Mouse (Mus musculus) gastrocnemius, adult 8-10 months (tissue): ENCODE measurements around the gene Erv3. TPM values are rescaled to one million over a fixed set of nuclear protein-coding genes. Genes with fewer than 3 reads are reported as not detected.

Source experiments
- DNase-seq, 2 experiments: peaks; one replicate each; pipeline ENCODE4 v3.0.0; 2022; ENCODE audit warnings: low spot score in 2 of 2
- total RNA-seq, 4 experiments: library from RNA; stranded (reverse); gene quantifications; 2 replicates each; pipeline ENCODE4 v1.2.4; 2022

The Erv3 gene
- not detected for total RNA-seq

DNA sequence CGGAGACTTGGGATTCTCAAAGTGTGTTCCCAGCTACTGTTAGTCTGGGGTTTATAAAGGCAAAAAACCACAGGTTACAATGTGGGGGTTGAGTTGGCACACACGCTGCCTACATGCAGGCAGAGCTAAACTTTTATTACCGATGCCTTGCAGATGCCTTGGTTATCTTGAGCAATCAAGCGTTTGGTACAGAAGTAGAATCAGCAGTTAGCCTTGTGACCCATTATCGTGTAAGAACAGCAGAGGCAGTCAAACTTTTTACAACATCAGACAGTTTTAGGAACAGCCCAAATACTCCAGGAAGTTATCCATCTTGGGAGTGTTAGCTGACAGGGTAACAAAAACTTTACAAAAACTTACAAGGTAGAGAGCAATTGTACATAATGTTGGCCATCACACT is at the start of gene Erv3:
Erv3 (minus strand) TSS at position 27 of the 400 bp plus-strand sequence.
- DNase-seq, result no peak

GRCm38 (mm10) chr2:131908906-131909305 is 49.4 kb upstream of the Erv3 start:
- no peak for DNase-seq

DNA sequence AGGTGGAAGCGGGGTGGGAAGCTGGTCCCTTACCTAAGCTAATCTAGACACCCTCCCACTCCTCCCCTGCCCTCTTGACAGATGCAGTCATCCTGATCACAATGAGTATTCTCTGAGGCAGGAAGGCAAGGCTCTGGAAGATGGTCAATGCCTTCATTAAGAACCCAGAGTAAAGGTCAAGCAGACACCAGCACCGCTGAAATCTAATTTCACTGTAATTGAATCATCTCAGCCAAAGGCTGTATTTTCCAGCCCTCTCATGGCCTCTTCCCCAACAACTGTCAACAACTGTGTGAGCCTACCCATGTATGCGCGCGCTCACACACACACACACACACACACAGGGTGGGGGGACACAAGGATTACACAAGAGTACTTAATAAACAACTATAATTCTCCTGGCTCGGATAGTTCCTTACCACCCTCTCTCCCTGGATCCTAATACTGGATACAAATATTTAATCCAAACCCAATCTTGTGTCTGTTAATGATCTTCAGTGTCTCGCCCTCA is 48.9 kb upstream of the Erv3 start:
- peak in 1 of 2 experiments; percentile 8 for DNase-seq

GRCm38 (mm10) chr2:131907311-131907710 is 47.8 kb upstream of the Erv3 start:
- DNase-seq, result no peak

- peak in 1 of 2 experiments; percentile 45 for DNase-seq
Observed at GRCm38 (mm10) chr2:131906846-131907245, 47.3 kb upstream of the Erv3 start.

- DNase-seq, result no peak
Observed at GRCm38 (mm10) chr2:131906266-131906665, 46.7 kb upstream of the Erv3 start.

DNA sequence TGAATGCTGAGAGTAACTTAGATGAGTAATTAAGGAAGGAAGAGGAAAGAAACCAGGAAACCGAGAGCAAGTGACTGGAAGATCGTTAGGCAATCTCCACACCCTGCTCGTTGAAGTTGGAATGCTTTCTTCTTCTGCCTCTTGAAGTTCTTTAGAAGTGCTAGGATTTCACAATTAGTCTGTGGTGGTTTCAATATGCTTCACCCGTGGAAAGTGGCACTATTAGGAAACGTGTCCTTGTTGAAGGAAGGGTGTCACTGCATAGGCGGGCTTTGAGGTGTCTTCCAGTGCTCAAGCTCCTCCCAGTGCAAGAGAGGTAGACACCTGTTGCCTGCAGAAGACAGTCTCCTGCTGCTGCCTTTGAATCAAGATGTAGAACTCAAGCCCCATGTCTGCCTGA is 46.2 kb upstream of the Erv3 start:
- no peak for DNase-seq

DNA sequence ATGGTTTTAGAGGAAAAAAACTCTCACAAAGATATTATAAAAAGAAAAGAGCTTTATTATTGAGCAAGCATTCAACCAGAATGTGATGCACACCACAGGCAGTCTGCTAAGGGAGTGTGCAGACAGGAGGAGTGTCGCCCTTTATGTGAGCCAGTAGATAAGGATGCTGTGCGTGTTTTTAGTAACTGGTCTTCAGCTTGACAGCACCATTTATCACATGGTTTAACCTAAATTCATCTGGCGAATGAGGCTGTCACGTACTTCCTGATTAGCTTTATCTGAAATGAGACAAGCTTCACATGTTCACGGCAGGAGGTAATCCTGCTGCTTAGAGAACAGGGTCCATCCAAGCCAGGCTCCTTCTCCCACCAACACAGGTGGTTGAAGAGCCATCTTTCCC is 45.5 kb upstream of the Erv3 start:
- DNase-seq, result no peak

GRCm38 (mm10) chr2:131902867-131903266 is 43.3 kb upstream of the Erv3 start:
- DNase-seq, result peak; percentile 59 to 66

- DNase-seq, result no peak
Observed at GRCm38 (mm10) chr2:131902423-131902822, 42.9 kb upstream of the Erv3 start.

DNA sequence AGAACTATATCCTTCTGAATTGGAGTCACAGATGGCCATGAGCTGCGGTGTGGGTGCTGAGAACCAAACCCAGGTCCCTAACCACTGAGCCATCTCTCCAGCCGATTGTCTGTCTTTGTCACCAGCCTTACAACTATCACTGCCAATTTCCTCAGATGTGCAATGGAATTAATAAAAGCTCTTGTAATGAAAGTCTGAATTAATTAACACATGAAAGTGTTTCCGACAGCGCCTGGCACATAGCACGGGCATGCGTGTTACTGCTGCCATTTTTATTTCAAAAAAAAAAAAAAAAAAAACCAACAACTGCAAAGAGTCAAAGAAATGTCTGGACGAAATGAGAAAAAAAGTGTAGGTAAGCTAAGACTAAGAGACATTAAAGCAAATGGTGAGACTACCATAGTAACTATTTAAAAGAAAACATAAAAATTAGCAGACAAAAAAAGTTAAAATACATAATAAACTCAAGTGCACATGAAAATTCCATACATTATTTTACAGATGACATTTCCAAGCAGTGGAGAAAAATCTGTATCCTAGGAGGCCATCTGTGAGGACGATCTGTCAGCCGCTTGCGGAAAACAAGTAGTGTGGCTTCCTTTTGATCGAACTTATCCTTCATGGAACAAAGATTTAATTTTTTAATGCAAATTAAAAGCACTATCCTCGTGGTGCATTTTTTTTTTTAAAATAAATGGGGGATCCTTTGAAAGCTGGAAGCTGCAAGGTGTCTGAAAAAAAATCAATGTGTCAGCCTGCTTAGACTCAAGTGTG is 38.0 kb upstream of the Erv3 start:
- DNase-seq, result no peak

DNA sequence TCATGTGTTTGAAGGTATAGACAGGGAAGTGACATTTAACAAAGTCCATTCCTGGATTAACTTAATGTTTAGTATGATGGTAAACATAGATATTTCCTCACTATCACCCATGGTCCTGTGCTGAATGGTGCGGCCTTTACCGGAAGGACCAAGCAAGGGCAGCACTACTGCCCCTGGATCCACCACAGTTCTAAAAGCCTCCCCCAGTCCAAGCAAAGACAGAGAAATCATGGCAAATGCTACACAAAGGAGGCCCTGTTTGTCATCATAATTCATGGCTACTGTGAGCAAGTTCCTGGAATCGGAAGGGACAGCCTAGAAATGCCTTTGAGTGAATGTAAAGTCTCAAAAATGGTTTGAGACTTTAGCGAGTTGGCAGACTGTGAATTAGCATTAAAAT is 36.5 kb upstream of the Erv3 start:
- DNase-seq, result no peak

DNA sequence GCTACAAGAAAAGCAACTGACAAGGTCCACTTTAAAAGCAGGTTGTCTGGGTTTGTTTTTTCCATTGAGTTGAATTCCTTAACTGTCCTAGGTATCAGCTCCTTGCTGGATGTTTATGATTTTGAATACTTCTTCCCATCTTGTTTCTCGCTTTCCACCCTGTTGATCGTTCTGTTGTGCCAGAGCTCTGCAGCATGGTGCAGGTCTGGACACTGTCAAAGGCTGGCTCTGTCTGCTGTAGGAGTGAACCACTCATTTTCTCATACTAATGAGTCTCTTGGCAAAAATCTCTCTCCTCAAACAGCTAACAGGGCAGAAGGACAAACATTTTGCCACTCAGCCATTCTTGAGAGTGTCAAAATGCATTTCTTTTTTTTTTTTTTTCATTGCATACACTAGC is 35.6 kb upstream of the Erv3 start:
- DNase-seq, result no peak

DNA sequence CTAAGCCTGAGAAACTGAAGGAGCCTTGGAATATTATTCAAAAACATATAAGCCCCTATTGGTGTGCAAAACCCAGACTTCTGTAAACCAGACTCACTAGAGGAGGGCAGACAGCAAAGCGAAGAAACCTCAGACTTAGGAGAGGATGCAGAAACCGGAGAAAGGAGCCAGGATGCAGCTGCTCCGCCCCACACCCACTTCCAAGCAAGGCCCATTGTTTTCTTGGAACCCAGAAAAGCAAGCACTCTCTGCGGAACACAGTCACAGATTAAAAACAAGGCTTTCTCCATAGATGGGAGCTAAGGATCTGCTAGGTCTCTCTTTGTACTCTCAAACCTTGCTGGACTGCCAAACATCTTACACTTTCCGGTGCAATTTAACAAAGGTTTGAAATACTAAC is 33.0 kb upstream of the Erv3 start:
- no peak for DNase-seq

- DNase-seq, result no peak
Observed at GRCm38 (mm10) chr2:131888233-131888632, 28.7 kb upstream of the Erv3 start.

- DNase-seq, result no peak
Observed at GRCm38 (mm10) chr2:131886503-131887160, 27.1 kb upstream of the Erv3 start.

DNA sequence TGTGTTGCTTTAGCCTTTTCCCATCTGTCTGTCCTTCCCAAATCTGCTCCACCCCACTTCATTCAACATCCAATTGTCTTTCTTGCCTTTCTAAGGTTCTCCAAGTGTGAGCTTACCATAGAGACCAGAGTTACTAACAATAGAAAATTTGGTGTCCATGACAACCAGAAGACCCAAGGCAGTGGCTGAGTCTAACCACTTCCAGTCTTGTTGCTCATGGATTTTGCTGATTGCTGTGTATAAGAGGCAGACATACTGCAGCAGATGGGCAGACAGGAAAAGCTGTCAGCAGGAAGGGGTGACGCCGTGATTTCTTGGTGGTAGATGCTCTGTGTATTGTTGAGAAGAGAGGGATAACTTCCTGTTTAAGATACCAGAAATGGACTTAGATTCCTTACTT is 23.6 kb upstream of the Erv3 start:
- DNase-seq, result no peak

DNA sequence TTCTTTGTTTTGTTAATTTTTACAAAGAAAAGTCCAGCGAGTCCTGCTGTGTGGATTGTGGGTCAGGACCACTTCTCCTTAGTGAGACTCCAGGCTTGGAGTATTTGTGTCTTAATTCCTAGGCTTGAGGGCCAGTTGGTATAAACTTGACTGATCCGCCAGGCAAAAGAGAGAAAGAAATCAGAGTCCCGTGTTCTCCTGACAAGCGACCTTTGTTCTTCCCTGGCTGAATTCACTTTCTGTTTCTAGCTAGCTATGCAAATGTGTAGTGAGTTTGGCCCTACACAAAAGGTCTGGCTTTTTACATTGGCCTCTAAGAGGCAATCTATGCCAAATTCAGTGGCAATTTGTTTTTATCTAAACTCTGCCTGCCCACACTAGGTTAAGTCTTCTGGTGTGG is 22.2 kb upstream of the Erv3 start:
- no peak for DNase-seq

DNA sequence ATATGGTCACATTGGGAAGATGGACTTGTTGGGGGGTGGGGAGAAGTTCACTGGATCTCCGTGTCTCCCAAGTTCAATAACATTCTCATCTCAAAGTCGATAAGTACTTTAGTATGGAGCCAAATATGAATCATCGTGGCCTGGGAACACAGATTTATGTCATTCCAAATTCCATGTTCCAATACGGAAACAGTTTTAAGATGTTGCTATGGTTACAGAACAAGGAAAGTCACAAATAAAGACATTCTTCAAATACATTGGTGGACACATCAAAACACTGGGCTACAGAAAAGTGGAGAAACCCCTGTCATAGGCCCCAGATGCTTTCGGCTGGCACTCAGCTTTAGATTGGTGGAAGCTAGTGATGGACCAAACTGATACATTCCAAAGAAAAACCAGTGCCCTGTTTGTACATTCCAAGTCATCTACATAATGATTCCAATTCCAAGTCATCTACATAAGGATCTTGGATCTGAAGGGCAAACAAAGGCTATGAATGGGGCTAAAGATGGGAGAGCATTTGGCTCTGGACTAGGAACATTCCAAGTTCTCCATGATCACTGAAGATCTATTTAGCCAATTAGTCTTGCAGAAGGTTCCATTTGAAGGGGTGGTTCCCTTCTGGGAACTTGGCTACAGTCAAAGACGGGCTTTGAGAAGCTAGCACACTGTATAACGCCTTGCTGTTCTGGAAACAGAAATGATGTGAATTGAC is 17.2 kb upstream of the Erv3 start:
- no peak for DNase-seq

- DNase-seq, result no peak
Observed at GRCm38 (mm10) chr2:131873376-131873775, 13.8 kb upstream of the Erv3 start.

GRCm38 (mm10) chr2:131868983-131869382 is 9.4 kb upstream of the Erv3 start:
- no peak for DNase-seq

GRCm38 (mm10) chr2:131866676-131867075 is 7.1 kb upstream of the Erv3 start:
- DNase-seq, result no peak
